Mouse (Mus musculus) mouse embryonic stem cell (cell line): ENCODE data around the gene Cacng7.
"Not testable (repeated sequence)": the region's sequence is repeated elsewhere in the genome, so short reads cannot be mapped to it uniquely, and the experiment has no call there.

Experiments
- in situ Hi-C, 2 experiments: fragments of 300-500 bp; cut with MboI; formaldehyde crosslinking; loops; 1 replicate in 1 of 2; 3 replicates in 1 of 2; pipeline ENCODE4 v1.14.3; 2019 to 2020; ENCODE audit warnings: low sequenced_read_pairs in 2 of 2, low pct_unique_long_range_greater_than_20kb in 1 of 2, mixed read lengths in 1 of 2; ENCODE audit not compliant: unreplicated experiment in 1 of 2

The Cacng7 gene

DNA sequence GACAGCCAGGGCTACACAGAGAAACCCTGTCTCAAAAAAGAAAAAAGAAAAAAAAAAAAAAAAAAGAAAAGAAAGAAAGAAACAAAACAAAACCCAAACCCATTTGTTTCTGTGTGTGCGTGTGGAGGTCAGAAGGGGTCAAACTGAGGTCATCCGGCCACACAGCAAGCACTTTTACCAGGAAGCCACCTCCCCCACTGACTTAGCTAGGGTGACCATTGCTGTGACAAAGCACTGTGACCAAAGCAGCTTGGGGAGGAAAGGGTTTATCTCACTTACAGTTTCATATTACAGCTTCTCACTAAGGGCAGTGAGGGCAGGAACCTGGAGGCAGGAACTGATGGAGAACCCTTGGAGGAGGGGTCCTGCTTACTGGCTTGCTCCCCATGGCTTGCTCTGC lies 39.6 kb downstream of the Cacng7 start:
- in situ Hi-C loops, result no loop called here

DNA sequence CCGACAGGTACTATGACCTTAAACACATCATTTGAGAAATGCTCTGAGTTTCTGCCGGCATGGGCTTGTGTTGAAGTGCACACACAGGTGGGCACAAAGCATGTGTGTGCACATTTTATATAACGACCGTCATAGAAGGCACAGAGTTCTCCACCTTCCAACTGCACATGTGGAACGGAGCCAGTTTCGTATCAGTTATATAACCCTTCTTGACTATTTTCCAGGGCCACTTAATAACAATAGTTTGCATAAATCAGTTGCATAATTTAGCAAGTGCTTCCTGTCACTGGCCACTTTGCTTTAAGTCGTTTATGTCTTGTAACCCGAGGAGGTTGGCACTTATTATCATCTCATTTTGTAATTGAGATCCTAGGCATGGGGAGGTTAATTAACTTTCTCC lies 41.0 kb downstream of the Cacng7 start:
- in situ Hi-C loops, result no loop called here

DNA sequence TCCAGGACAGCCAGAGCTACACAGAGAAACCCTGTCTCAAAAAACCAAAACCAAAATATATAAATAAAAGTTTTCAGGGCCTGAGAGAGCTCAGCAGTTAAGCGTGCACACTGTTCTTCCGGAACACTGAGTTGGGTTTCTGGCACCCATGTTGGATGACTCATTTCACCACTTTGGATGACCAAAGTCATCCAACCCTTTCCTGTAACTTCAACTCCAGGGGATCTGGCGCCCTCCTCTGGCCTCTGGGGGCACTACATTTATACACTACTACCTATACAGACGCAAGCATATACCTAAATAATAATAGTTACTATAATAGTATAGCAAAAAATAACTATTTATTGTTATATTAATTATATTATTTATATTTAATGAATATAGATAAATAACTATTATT lies 44.1 kb downstream of the Cacng7 start:
- in situ Hi-C loops, result no loop called here

DNA sequence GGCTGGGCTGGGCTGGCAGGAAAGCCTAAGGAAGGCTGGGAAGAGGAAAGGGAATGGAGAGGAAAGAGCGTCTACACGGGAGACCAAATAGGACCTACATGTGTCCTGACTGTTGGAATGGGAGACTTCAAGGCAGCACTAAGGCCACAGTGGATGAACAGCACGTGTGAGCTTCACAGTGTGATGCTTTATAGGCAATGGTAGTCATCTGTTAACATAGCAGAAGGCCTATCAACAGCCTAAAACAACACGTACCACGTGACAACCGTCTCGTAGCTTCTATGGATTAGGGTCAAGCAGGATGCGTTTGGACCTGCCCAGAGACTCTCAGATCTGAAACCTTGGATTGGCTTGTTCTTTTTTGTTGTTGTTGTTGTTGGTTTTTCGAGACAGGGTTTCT lies 49.4 kb downstream of the Cacng7 start:
- in situ Hi-C loops, result loop anchor here in 1 of 2 experiments (5.0 kb wide), 1 partner anchor 40 kb away; no protein-coding TSS in a partner anchor

DNA sequence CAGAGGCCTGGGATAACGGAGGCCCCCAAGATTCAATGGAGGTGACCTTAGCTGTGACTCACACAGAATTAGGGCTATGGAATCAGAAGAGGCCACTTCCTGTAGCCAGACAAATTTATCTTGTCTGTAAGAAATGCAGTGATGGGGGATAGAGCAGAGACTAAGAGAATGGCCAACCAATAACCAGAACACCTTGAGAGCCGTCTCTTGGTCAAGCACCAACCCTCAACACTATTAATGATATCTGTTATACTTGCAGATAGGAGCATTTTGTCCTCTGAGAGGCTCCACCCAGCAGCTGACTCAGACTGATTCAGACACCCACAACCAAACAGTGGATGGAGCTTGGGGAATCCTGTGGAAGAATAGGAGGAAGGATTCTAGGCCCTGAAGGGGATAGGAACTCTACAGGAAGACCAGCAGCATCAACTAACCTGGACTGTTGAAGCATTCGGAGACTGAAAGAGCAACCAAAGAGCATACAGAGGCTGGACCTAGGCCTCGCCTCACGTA lies 52.1 kb downstream of the Cacng7 start:
- in situ Hi-C loops, result loop anchor here in 1 of 2 experiments (5.0 kb wide), 1 partner anchor 43 kb away; no protein-coding TSS in a partner anchor

DNA sequence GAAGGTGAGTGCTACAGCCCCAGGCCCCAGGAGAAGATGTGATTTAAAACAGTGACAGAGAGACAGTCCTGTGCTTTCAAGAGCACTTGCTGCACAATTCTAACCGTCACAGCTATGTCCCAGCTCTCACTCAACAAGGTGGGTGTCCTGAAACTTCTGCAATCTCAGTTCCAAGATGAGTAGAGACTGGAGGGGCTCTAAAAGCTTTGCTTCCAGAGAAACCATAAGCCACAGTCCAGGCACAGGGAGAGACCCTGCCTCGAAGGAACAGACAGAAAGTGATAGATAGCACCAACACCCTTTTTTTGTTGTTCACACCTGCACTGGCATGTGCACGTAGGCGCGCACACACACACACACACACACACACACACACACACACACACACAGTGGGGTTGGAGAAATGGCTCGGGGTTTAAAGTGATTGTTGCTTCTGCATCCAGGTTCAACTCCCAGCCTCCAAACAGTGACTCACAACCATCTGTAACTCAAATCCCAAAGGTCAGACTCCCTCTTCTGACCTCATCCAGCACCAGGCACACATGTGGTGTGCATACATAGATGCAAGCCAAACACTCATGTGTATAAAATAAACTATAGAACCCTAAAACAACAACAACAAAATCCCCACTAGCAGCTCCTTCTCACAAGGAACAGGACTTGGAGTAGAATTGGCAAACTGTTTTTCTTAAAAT lies 53.4 kb downstream of the Cacng7 start:
- in situ Hi-C loops, result no loop called here

DNA sequence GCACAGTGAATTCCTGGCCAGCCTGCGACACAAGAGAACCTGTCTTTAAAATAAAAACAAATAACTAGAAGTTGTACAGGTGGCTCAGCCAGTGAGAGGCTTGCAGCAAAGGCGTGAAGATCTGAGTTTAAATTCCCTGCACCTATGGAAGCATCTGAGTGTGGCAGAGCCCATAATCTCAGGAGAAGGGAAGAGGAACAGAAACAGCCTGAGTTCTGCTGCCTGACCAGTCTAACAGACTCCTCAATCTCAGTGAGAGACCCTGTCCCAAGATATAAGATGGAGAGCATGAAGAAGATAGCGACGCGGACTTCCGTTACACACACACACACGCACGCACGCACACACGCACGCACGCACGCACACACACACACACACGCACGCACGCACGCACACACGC lies 55.0 kb downstream of the Cacng7 start:
- in situ Hi-C loops, result no loop called here

DNA sequence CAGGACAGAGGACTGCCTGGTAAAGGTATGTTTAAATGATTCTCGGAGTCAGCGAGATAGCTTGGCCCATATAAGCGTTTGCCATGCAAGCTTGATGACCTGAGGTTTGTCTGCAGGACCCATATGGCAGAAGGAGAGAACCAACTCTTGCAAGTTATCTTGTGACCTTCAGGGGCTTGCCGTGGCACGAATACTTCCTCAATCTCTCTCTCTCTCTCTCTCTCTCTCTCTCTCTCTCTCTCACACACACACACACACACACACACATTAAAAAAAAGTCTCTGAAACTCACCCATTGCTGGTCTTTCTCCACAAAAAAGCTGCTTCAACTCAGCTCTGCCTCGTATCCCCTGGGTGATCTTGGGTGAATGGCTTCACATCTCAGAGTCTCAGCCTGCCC lies 56.1 kb downstream of the Cacng7 start:
- in situ Hi-C loops, result no loop called here

DNA sequence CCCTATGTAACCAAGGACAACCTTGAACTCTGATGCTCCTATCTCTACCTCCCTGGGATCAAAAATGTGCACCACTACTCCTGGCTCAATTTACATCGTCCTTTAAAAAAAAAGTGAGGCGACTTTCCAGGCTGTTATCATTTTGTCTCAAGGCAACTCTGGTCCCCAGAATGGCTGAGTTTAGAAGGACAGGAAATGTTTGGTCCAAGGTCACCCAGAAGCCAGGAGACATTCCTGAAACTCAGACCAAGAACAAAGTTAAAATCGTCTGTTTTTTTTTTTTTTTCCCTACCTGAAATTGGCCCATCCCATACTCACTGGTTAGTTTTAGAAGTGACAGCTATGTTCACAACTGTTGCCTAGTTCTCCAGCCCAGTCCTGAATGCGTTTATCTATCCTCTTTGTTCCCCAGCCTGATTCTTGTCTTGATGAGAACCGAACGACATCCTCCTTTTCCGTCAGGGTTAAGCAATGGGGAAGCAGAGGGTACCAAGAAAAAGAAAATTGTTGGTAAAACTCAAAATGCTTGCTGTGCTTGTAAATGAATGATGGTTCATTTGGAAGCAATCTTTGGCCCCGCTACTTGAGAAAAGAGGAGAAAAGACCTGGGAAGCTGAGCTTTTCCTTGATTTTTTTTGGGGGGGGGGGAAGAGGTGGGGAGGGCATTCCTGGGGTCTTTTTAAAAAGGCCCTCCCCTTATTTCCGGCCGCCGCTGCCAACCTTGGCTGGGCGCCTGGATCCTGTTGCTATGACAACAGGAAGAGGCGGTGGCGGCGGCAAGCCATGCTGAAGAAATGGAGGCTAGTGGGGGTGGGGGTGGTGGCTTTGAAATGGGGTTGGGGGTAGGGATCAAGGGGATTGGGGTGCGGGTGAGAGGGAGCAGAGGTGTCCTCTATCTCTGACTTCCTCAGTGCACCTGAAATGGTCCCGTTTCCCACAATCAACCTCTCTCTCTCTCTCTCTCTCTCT lies 57.0 kb downstream of the Cacng7 start:
- in situ Hi-C loops, result no loop called here

DNA sequence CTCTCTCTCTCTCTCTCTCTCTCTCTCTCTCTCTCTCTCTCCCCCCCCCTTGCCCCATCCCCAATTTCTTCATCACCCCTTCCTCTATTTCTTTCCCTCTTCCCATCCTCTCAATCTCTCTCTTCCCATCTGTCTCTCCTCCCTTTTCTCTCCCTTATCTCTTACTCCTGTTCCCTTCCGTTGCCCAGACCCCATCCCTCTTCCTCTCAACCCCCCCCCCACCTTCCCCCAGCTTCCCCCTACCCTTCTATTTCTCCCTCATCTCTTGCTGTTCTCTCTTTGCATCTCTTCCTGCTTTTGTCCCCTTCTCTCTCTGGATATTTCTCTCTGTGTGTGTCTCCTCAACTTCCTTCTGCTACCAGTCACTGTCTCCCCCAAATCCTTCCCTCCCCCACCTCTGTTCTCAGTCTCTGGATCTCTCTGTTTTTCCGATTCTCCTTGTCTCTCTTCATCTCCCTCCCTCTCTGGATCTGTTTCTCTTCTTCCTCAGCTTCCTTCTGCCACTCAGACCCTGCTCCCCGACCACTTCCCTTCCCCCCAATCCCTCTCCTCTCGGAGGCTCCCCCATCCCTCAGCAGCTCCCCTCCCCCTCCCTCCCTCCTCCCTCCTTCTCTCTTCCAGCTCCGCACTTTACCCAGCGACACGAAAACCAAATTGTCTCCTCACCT lies 57.8 kb downstream of the Cacng7 start, which contains the start of gene Cacng8:
Cacng8 (plus strand) TSS at position 271 of the 668 bp plus-strand sequence.
- in situ Hi-C loops, result no loop called here

DNA sequence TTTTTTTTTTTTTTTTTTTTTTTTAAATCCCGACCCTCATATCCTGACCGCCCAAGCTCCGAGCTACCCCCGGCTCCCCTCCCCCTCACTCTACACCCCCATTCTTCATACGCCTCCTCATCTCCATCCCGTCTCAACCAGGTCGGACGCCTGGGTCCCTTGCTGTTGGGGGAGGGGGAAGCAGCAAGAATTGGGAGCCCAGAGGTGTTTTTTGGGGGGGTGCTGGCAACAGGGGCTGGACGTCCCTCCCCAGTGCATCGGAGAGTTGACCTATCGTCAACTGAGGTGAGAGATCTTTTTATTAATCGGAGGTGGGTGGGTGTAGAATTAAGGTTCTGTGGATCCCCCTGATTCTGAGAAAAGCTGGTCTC lies 58.3 kb downstream of the Cacng7 start:
- in situ Hi-C loops, result no loop called here

DNA sequence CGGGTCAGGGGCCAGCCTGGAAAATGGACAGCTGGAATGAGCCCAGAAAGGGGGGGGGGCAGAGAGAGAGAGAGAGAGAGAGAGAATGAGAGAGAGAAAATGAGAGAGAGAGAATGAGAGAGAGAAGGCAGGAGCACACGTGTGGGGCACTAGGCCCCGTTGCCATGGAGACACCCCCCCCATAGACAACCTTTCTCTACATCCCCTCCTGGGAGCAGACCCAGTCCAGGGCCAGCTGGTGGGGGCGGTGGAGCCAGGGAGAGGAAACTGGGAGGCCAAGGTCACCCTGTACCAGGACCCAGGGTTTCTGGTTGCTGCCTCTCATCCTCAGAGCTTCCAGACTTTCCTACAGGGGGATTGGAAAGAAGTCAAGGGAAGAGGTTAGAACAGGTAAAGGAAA lies 59.1 kb downstream of the Cacng7 start:
- in situ Hi-C loops, result no loop called here

DNA sequence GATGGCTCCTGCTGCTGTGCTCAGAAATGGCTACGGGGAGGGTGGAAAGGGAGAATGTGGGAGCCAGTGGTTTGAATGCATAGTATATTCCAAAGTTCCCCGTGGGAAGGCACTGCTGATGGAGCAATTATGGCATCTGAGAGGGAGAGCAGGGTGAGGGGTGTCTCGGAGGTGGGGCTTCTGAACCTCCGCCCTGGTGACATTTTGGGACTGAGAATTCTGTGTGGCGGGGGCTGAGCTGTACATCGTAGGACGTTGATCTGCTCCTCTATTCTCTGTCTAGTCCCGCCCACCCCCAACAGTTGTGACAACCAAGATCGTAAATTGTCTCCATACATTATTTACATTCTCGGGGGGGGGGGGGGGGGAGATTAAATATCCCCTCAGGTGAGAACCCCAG lies 64.6 kb downstream of the Cacng7 start:
- in situ Hi-C loops, result no loop called here

DNA sequence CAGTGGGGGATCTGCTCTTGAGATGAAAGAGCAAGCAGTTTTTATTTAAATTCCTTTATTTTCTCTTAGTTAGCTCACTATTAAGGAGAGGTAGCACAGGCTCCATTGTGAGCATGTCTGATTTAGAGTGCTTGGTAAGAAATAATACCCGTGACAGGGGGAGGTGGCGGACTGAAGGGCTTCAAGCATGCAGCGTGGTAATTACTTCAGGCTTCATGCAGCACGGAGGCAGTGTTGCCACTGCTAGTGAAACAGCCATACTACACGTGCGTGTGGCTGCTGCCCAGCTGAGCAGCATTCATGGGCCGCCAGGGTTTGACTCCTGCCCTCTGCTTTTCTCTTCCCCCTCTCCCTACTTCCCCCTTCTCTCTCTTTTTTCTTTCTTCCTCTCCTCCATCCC lies 65.0 kb downstream of the Cacng7 start:
- in situ Hi-C loops, result no loop called here

DNA sequence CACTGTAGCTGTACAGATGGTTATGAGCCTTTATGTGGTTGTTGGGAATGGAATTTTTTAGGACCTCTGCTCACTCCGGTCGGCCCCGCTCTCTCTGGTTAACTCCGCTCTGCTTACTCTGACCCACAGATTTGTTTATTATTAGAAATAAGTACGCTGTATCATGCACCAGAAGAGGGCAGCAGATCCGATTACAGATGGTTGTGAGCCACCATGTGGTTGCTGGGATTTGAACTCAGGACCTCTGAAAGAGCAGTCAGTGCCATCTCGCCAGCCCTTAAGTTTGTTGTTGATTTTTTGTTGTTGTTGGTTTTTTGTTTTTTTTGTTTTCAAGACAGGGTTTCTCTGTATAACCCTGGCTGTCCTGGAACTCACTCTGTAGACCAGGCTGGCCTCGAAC lies 65.6 kb downstream of the Cacng7 start:
- in situ Hi-C loops, result not testable (repeated sequence)

DNA sequence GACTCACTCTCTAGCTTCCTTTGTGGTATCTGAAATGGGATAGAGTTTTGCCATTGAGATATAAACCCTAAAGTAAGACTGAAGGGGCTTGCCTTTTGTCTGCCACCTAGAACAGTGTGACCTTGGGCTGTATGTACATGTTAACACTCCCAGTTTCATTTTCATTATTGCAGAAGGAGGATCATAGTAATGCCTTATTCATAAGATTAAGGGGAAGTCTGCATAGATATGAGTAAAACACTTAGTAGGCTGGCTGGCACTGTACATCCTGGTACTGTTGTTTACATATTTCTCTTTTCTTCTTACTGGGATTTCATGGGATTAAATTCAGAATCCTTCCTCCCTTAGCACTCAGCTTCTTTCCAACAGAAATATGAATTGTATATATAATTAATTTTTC lies 67.2 kb downstream of the Cacng7 start:
- in situ Hi-C loops, result no loop called here

DNA sequence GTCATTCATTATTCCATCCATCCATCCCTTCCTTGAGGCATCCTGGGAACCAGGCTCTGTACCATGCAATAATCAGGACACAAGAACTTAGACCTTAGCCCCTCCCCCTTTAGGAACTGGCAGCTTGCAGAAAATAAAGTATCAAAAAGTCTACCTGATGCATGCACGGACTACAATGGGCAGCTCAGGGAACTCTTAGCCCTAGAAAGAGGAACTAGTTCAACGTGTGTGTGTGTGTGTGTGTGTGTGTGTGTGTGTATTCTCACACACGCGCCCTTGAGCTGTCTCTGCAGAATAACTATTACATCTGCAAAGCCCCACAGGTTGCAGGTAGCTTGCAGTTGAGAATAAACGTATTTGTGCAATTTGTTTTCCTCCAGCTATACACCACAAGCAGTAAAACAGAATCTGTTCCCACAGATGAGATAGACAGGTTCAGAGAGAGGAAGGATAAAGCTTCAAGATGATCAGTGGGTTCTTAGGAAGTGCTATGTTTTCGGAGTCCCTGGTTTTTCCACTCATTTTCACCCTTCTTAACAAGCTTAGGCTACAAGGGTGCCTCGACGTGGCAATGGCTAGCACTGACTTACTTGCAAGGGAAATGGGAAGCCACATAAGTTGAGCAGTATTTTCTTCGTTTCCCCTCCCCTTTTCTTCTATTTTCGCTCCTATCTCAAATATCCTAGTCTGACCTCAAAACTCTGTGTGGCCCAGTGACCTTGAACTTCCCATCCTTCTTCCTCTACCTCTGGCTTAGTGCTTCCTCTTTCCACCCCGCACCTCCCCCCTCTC lies 77.2 kb downstream of the Cacng7 start:
- in situ Hi-C loops, result no loop called here
